Mouse (Mus musculus) megakaryocyte, embryonic 14.5 days (primary cell): Measurements from ENCODE around the gene U90926. TPM values are rescaled to one million over a fixed set of nuclear protein-coding genes. Genes with fewer than 3 reads are reported as not detected.

Source experiments
- H3K27me3 ChIP-seq: replicated peaks from 2 replicates; pipeline ENCODE3; 2012; ENCODE audit warnings: inconsistent platforms
- H3K36me3 ChIP-seq: replicated peaks from 2 replicates; pipeline ENCODE3; 2012; ENCODE audit warnings: low read length, inconsistent platforms, mixed read lengths
- H3K4me1 ChIP-seq: 2 replicates; pipeline ENCODE4 v1.6.1; 2012; ENCODE audit warnings: inconsistent platforms
- H3K4me3 ChIP-seq: replicated peaks from 2 replicates; pipeline ENCODE3; 2012; ENCODE audit warnings: moderate library complexity, mild to moderate bottlenecking, inconsistent platforms
- H3K9me3 ChIP-seq: 2 replicates; pipeline ENCODE4 v1.6.1; 2012; ENCODE audit warnings: inconsistent platforms
- FLI1 ChIP-seq: IDR thresholded peaks from 2 replicates; pipeline ENCODE4 v1.6.1; 2012; ENCODE audit warnings: low read length, inconsistent platforms, mixed read lengths
- GATA1 ChIP-seq: IDR thresholded peaks from 3 replicates; pipeline ENCODE4 v1.6.1; 2012; ENCODE audit warnings: mixed read lengths, low read length, inconsistent platforms, borderline replicate concordance
- polyA plus RNA-seq: library from polyadenylated mRNA; stranded (reverse); fragments of >175 nt; gene quantifications from 2 replicates; pipeline ENCODE4 v1.2.3, GENCODE M21; 2012; ENCODE audit warnings: low replicate concordance; ENCODE audit not compliant: insufficient read depth

The U90926 gene
- polyA plus RNA-seq, 1 experiment, result not detected

GRCm38 (mm10) chr5:92240769-92241168 lies 25.6 kb upstream of the U90926 start:
- H3K4me1 ChIP-seq, result peaks cover 48% of the 10 kb centered on the region
- H3K27me3 ChIP-seq, result peaks cover 45% of the 10 kb centered on the region
- TF ChIP-seq GATA1 (no peak), FLI1 (no peak)
- no peak overlapping the region for H3K4me3 ChIP-seq
- H3K9me3 ChIP-seq, result peaks cover 22% of the 10 kb centered on the region
- peaks cover 29% of the 10 kb centered on the region for H3K36me3 ChIP-seq

DNA sequence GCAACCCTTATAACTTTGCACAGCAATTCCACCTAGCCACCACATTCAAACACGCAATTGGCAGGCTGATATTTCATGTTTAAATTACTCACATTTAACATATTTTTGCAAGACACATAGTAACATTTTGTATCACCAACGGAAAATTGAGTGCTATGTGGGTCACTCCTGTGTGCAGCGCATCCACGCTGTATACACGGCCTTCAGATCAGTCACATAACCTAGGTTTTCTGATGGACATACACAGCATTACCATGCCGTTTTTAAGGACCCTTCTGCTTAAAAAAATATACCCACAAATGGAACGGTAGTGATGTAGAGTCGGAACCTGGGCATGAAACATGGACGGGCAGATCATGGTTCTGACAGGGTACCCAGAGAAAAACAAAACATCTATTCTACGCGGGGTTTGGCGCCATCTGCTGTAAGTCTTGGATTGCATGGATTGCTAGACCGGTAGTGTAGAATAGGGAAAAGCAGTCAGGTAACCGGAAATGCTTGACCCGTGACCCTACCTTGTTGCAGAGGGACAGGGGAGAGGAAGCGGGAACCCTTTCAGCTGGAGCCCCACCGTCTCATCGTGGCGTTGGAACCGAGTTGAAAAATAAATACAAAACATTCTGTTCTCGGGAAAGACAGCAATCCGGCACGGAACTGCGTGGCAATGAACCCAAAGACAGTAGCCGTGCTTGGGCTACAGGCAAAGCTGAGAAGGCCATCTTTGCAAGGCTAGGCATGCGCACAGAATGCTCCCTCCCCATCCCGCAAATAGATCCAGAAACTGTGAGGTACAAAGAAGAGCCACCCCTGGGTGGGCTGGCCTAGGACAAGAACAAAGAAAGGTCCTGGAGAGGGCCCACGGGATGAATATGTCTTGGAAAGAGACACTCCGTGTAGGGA lies 24.4 kb upstream of the U90926 start:
- peak overlapping the region; percentile 75 for H3K4me3 ChIP-seq
- TF ChIP-seq GATA1 (no peak), FLI1 (no peak)
- H3K27me3 ChIP-seq, result peaks cover 49% of the 10 kb centered on the region
- peaks cover 27% of the 10 kb centered on the region for H3K36me3 ChIP-seq
- peaks cover 48% of the 10 kb centered on the region for H3K4me1 ChIP-seq
- peaks cover 22% of the 10 kb centered on the region for H3K9me3 ChIP-seq

DNA sequence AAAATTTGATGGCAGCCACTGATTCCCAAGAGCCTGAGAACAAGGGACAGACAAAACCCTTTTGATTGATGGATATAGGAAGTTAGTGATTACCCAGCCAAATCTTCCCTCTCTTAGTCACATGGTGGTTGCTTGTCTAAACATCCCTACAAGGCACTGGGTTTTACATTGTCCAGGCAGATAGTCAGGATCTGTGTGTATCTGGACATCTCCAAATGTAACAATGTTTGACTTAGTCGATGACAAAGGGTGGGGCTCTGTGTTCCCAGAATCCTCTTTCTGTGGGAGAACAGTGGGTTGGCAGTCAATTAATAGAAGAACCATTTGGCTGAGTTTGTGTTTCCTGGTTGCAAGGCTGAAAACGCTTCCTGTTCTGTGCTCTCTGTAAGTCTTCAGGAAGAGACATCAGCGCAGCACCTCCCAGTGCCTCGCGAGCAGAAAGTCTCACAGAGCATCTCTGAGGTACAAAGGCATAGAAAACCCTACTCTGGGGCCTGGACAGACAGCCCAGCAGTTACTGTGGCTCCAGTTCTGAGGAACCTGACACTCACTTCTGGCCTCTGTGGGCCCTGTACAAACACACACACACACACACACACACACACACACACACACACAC lies 19.8 kb upstream of the U90926 start:
- TF ChIP-seq GATA1 (no peak), FLI1 (no peak)
- no peak overlapping the region for H3K4me3 ChIP-seq
- no peaks in the 10 kb centered on the region for H3K36me3 ChIP-seq
- peaks cover 46% of the 10 kb centered on the region for H3K27me3 ChIP-seq
- peaks cover 31% of the 10 kb centered on the region for H3K4me1 ChIP-seq
- H3K9me3 ChIP-seq, result no peaks in the 10 kb centered on the region

GRCm38 (mm10) chr5:92233366-92233765 lies 18.2 kb upstream of the U90926 start:
- TF ChIP-seq GATA1, result no peak
- peaks cover 36% of the 10 kb centered on the region for H3K27me3 ChIP-seq

GRCm38 (mm10) chr5:92231836-92232235 lies 16.6 kb upstream of the U90926 start:
- H3K36me3 ChIP-seq, result no peaks in the 10 kb centered on the region
- peaks cover 31% of the 10 kb centered on the region for H3K4me1 ChIP-seq
- H3K27me3 ChIP-seq, result peaks cover 35% of the 10 kb centered on the region
- TF ChIP-seq FLI1, result no peak
- no peak for TF ChIP-seq GATA1
- no peak overlapping the region for H3K4me3 ChIP-seq
- H3K9me3 ChIP-seq, result no peaks in the 10 kb centered on the region

More at GRCm38 (mm10) chr5:92233366-92233765, 18.2 kb upstream of the U90926 start:
- no peaks in the 10 kb centered on the region for H3K9me3 ChIP-seq
- H3K36me3 ChIP-seq, result no peaks in the 10 kb centered on the region
- H3K4me1 ChIP-seq, result peaks cover 23% of the 10 kb centered on the region
- no peak overlapping the region for H3K4me3 ChIP-seq

DNA sequence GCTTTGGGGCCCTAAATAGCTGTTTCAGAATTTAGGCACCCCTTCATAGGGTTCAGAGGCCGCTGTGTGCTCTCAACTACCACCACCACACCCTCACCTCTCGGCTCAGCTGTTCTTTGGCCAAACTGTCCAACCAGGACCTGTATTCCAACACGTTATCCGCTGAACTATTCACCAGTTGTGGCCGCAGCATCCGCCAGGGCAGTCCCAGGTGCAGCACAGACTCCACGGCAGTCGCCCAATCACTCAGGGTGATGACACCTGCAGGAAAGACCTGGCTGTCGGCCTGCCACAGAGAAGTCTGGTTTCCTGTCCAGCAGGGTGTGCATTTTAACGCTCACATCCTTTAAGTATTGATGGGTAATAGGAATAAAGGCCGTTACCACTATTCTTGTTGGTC lies 15.1 kb upstream of the U90926 start:
- TF ChIP-seq FLI1 (no peak), GATA1 (no peak)
- Histone ChIP-seq H3K9me3 (no peaks in the 10 kb centered on the region), H3K4me3 (no peak overlapping the region), H3K27me3 (peaks cover 28% of the 10 kb centered on the region), H3K36me3 (no peaks in the 10 kb centered on the region), H3K4me1 (peaks cover 27% of the 10 kb centered on the region)

DNA sequence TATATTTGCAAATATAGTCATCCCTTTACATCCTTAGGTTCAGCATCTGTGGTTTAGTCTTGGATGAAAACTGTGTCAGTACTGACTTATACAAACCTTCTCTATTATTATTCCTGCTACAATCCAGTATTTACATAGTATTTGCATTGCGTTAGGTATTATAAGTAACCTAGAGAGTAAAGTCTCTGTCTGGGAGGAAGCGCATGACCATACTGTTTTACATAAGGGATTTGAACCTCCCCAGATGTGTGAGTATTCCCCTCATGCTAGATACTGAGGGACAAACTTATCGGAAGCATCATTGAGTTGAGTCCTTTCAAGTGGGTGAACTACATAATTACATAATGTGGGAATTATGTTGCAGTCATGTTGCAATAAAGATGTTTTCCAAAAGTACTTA lies 14.3 kb upstream of the U90926 start:
- no peaks in the 10 kb centered on the region for H3K36me3 ChIP-seq
- H3K4me1 ChIP-seq, result peaks cover 21% of the 10 kb centered on the region

GRCm38 (mm10) chr5:92228776-92229175 lies 13.6 kb upstream of the U90926 start:
- Histone ChIP-seq H3K9me3 (no peaks in the 10 kb centered on the region), H3K36me3 (no peaks in the 10 kb centered on the region), H3K4me3 (no peak overlapping the region), H3K27me3 (peaks cover 25% of the 10 kb centered on the region), H3K4me1 (peaks cover 18% of the 10 kb centered on the region)
- TF ChIP-seq FLI1 (no peak), GATA1 (no peak)

More for the DNA sequence above, 14.3 kb upstream of the U90926 start:
- peaks cover 29% of the 10 kb centered on the region for H3K27me3 ChIP-seq
- no peaks in the 10 kb centered on the region for H3K9me3 ChIP-seq
- no peak overlapping the region for H3K4me3 ChIP-seq
- TF ChIP-seq GATA1, result no peak
- TF ChIP-seq FLI1, result no peak

- H3K27me3 ChIP-seq, result peaks cover 21% of the 10 kb centered on the region
- no peak overlapping the region for H3K4me3 ChIP-seq
- H3K9me3 ChIP-seq, result no peaks in the 10 kb centered on the region
- peaks cover 20% of the 10 kb centered on the region for H3K4me1 ChIP-seq
- TF ChIP-seq GATA1 (no peak), FLI1 (no peak)
- H3K36me3 ChIP-seq, result no peaks in the 10 kb centered on the region
These were observed 12.6 kb upstream of the U90926 start for GRCm38 (mm10) chr5:92227782-92228181.

- TF ChIP-seq FLI1 (no peak), GATA1 (no peak)
These were observed 5.2 kb upstream of the U90926 start for GRCm38 (mm10) chr5:92220287-92220902.

More at GRCm38 (mm10) chr5:92220287-92220902, 5.2 kb upstream of the U90926 start:
- no peaks in the 10 kb centered on the region for H3K36me3 ChIP-seq
- no peak overlapping the region for H3K4me3 ChIP-seq
- H3K9me3 ChIP-seq, result no peaks in the 10 kb centered on the region
- H3K4me1 ChIP-seq, result peaks cover 25% of the 10 kb centered on the region
- H3K27me3 ChIP-seq, result peaks cover 15% of the 10 kb centered on the region
